Mouse (Mus musculus): ENCODE data around the gene Shisa2. TPM values are rescaled to one million over a fixed set of nuclear protein-coding genes. Genes with fewer than 3 reads are reported as not detected.
A peak's percentile ranks its signal among the peaks of the same experiment; 100 is the strongest.

The Shisa2 gene
- polyA plus RNA-seq, 1 experiment from 2014 or later: 5.4 TPM

GRCm38 (mm10) chr14:59626711-59627110 lies 1.6 kb downstream of the Shisa2 start:
- Histone ChIP-seq H3K4me3 (replicated peaks; ENCODE audit: low read depth, low read length) (peak overlapping the region; percentile 61), H3K27ac (replicated peaks; ENCODE audit: low read depth, low read length) (no peak overlapping the region), H3K4me2 (ENCODE audit: low read length) (peak overlapping the region; percentile 83), H3K36me3 (ENCODE audit: control insufficient read depth, insufficient read depth, low read length) (0 out of 2 replicates have a peak, but pooled peaks cover 4% of the 10 kb centered on the region), H3K4me1 (ENCODE audit: control insufficient read depth, insufficient read depth, low read length) (peaks cover 7% of the 10 kb centered on the region; the same call in 1 of the 2 replicates), H3K27me3 (ENCODE audit: control insufficient read depth, insufficient read depth, low read length) (peaks cover 8% of the 10 kb centered on the region; the same call in 1 of the 2 replicates), H3K9me3 (ENCODE audit: control insufficient read depth, low read length) (no peaks in the 10 kb centered on the region), H3K9ac (replicated peaks; ENCODE audit: low read length) (peak overlapping the region; percentile 58; the same call in 1 of the 2 replicates)
- 19% methylated on average over 8 of the region's 8 CpGs for WGBS
- ATAC-seq (ENCODE audit: low FRiP score, low TSS enrichment) (no peak), DNase-seq (peak; percentile 54)

- ATAC-seq (ENCODE audit: low FRiP score, low TSS enrichment): no peak
- Histone ChIP-seq H3K9me3 (ENCODE audit: control insufficient read depth, low read length) (no peaks in the 10 kb centered on the region), H3K4me3 (replicated peaks; ENCODE audit: low read depth, low read length) (peak overlapping the region; percentile 61), H3K4me2 (ENCODE audit: low read length) (peak overlapping the region; percentile 83), H3K27me3 (ENCODE audit: control insufficient read depth, insufficient read depth, low read length) (peaks cover 8% of the 10 kb centered on the region; the same call in 1 of the 2 replicates), H3K27ac (replicated peaks; ENCODE audit: low read depth, low read length) (no peak overlapping the region), H3K36me3 (ENCODE audit: control insufficient read depth, insufficient read depth, low read length) (0 out of 2 replicates have a peak, but pooled peaks cover 4% of the 10 kb centered on the region), H3K9ac (replicated peaks; ENCODE audit: low read length) (0 out of 2 replicates have a peak overlapping the region, but pooled peaks have one; percentile 1), H3K4me1 (ENCODE audit: control insufficient read depth, insufficient read depth, low read length) (peaks cover 7% of the 10 kb centered on the region; the same call in 1 of the 2 replicates)
- 26% methylated on average over 9 of the region's 9 CpGs for WGBS
- peak; percentile 22 for DNase-seq
Observed at GRCm38 (mm10) chr14:59627142-59627680, 2.1 kb downstream of the Shisa2 start.

- DNase-seq (peak; percentile 67), ATAC-seq (ENCODE audit: low FRiP score, low TSS enrichment) (no peak)
- Histone ChIP-seq H3K4me1 (ENCODE audit: control insufficient read depth, insufficient read depth, low read length) (peaks cover 7% of the 10 kb centered on the region; the same call in 1 of the 2 replicates), H3K4me3 (replicated peaks; ENCODE audit: low read depth, low read length) (peak overlapping the region; percentile 61), H3K27ac (replicated peaks; ENCODE audit: low read depth, low read length) (no peak overlapping the region), H3K9ac (replicated peaks; ENCODE audit: low read length) (0 out of 2 replicates have a peak overlapping the region, but pooled peaks have one; percentile 12), H3K36me3 (ENCODE audit: control insufficient read depth, insufficient read depth, low read length) (0 out of 2 replicates have a peak, but pooled peaks cover 4% of the 10 kb centered on the region), H3K4me2 (ENCODE audit: low read length) (peak overlapping the region; percentile 83), H3K27me3 (ENCODE audit: control insufficient read depth, insufficient read depth, low read length) (peaks cover 4% of the 10 kb centered on the region; the same call in 1 of the 2 replicates), H3K9me3 (ENCODE audit: control insufficient read depth, low read length) (no peaks in the 10 kb centered on the region)
- WGBS: 47% methylated on average over 7 of the region's 7 CpGs
Observed at GRCm38 (mm10) chr14:59627823-59628222, 2.7 kb downstream of the Shisa2 start.

- WGBS: 90% methylated on average over 15 of the region's 15 CpGs
- H3K9ac ChIP-seq (replicated peaks; ENCODE audit: low read length): no peak overlapping the region
- H3K27me3 ChIP-seq (ENCODE audit: control insufficient read depth, insufficient read depth, low read length): peaks cover 3% of the 10 kb centered on the region; the same call in 1 of the 2 replicates
- 0 out of 2 replicates have a peak, but pooled peaks cover 4% of the 10 kb centered on the region for H3K36me3 ChIP-seq (ENCODE audit: control insufficient read depth, insufficient read depth, low read length)
- no peak overlapping the region for H3K27ac ChIP-seq (replicated peaks; ENCODE audit: low read depth, low read length)
- H3K4me2 ChIP-seq (ENCODE audit: low read length): no peak overlapping the region
- H3K4me3 ChIP-seq (replicated peaks; ENCODE audit: low read depth, low read length): no peak overlapping the region
- DNase-seq (no peak), ATAC-seq (ENCODE audit: low FRiP score, low TSS enrichment) (no peak)
- peaks cover 7% of the 10 kb centered on the region; the same call in 1 of the 2 replicates for H3K4me1 ChIP-seq (ENCODE audit: control insufficient read depth, insufficient read depth, low read length)
- H3K9me3 ChIP-seq (ENCODE audit: control insufficient read depth, low read length): no peaks in the 10 kb centered on the region
Observed at GRCm38 (mm10) chr14:59629308-59629707, 4.2 kb downstream of the Shisa2 start.

- Histone ChIP-seq H3K27ac (replicated peaks; ENCODE audit: low read depth, low read length) (no peak overlapping the region), H3K4me3 (replicated peaks; ENCODE audit: low read depth, low read length) (no peak overlapping the region), H3K4me1 (ENCODE audit: control insufficient read depth, insufficient read depth, low read length) (peaks cover 7% of the 10 kb centered on the region; the same call in 1 of the 2 replicates), H3K9me3 (ENCODE audit: control insufficient read depth, low read length) (no peaks in the 10 kb centered on the region), H3K36me3 (ENCODE audit: control insufficient read depth, insufficient read depth, low read length) (0 out of 2 replicates have a peak, but pooled peaks cover 4% of the 10 kb centered on the region), H3K27me3 (ENCODE audit: control insufficient read depth, insufficient read depth, low read length) (no peaks in the 10 kb centered on the region; the same call in 1 of the 2 replicates), H3K9ac (replicated peaks; ENCODE audit: low read length) (no peak overlapping the region), H3K4me2 (ENCODE audit: low read length) (no peak overlapping the region)
- ATAC-seq (ENCODE audit: low FRiP score, low TSS enrichment) (no peak), DNase-seq (no peak)
- WGBS: 90% methylated on average over 9 of the region's 9 CpGs
Observed at GRCm38 (mm10) chr14:59630096-59630495, 5.0 kb downstream of the Shisa2 start.

- H3K27me3 ChIP-seq (ENCODE audit: control insufficient read depth, insufficient read depth, low read length): no peaks in the 10 kb centered on the region
- WGBS: 92% methylated on average over 6 of the region's 6 CpGs
- H3K9me3 ChIP-seq (ENCODE audit: control insufficient read depth, low read length): no peaks in the 10 kb centered on the region
- H3K4me3 ChIP-seq (replicated peaks; ENCODE audit: low read depth, low read length): no peak overlapping the region
- no peak for ATAC-seq (ENCODE audit: low FRiP score, low TSS enrichment)
- no peak overlapping the region for H3K4me2 ChIP-seq (ENCODE audit: low read length)
- no peak overlapping the region for H3K27ac ChIP-seq (replicated peaks; ENCODE audit: low read depth, low read length)
- no peaks in the 10 kb centered on the region for H3K4me1 ChIP-seq (ENCODE audit: control insufficient read depth, insufficient read depth, low read length)
- no peak for DNase-seq
- H3K36me3 ChIP-seq (ENCODE audit: control insufficient read depth, insufficient read depth, low read length): 0 out of 2 replicates have a peak, but pooled peaks cover 4% of the 10 kb centered on the region
- no peak overlapping the region for H3K9ac ChIP-seq (replicated peaks; ENCODE audit: low read length)
Observed at GRCm38 (mm10) chr14:59632067-59632466, 7.0 kb downstream of the Shisa2 start.

DNA sequence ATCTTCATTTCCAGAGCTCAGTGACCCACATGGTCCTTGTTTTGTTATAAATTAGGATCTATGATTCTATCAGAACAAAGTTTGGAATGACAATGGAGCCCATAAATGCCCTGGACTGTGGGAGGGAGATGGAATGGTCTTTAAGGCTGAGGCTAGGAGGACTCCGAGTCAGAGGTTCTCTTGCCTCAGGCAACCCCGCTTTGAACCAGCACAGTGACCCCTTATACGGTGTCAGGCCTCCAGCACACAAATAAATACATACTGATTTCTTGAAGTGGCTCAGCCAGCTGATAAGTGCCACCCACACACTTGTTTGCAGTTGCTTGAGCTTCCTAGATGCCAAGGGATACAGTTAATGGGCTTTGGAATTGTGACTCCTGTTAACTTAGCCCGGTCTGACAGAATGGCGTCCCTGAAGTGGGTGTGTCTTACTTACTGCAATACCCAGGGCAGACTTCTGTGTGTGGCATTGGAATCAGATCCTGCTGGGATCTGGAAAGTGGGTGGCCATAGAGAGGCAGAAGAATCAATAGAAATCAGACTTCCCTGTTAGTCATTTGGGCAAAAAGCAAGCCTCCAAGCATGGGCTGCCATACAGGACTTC lies 8.3 kb downstream of the Shisa2 start:
- Histone ChIP-seq H3K9me3 (ENCODE audit: control insufficient read depth, low read length) (no peaks in the 10 kb centered on the region), H3K4me1 (ENCODE audit: control insufficient read depth, insufficient read depth, low read length) (no peaks in the 10 kb centered on the region), H3K9ac (replicated peaks; ENCODE audit: low read length) (no peak overlapping the region), H3K36me3 (ENCODE audit: control insufficient read depth, insufficient read depth, low read length) (0 out of 2 replicates have a peak, but pooled peaks cover 4% of the 10 kb centered on the region), H3K27me3 (ENCODE audit: control insufficient read depth, insufficient read depth, low read length) (no peaks in the 10 kb centered on the region), H3K27ac (replicated peaks; ENCODE audit: low read depth, low read length) (no peak overlapping the region), H3K4me2 (ENCODE audit: low read length) (no peak overlapping the region), H3K4me3 (replicated peaks; ENCODE audit: low read depth, low read length) (no peak overlapping the region)
- WGBS: 88% methylated on average over 5 of the region's 5 CpGs
- ATAC-seq (ENCODE audit: low FRiP score, low TSS enrichment): no peak
- no peak for DNase-seq

DNA sequence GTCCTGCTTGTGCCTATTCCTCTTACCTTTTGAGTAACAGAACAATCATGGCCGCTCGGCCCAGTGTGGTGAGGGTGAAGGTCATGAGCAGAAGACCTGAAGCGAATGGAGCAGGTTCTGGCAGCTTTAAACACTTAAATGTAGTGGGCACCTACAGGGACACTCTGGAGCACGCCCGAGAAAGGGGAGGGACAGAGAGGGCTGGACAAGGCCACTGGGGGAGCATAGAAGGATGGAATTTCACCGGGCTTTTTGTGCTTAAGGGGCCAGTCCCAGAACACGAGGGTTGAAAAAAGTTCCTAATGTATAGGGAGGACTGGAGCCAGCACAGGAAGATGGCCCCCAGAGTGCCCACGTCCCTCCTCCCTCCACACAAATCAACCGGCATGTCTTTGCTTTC lies 8.9 kb downstream of the Shisa2 start:
- no peak overlapping the region for H3K27ac ChIP-seq (replicated peaks; ENCODE audit: low read depth, low read length)
- H3K27me3 ChIP-seq (ENCODE audit: control insufficient read depth, insufficient read depth, low read length): no peaks in the 10 kb centered on the region
- H3K4me2 ChIP-seq (ENCODE audit: low read length): no peak overlapping the region
- WGBS: 82% methylated on average over 9 of the region's 9 CpGs
- no peak overlapping the region for H3K9ac ChIP-seq (replicated peaks; ENCODE audit: low read length)
- no peak for DNase-seq
- no peak overlapping the region for H3K4me3 ChIP-seq (replicated peaks; ENCODE audit: low read depth, low read length)
- H3K9me3 ChIP-seq (ENCODE audit: control insufficient read depth, low read length): no peaks in the 10 kb centered on the region
- 0 out of 2 replicates have a peak, but pooled peaks cover 4% of the 10 kb centered on the region for H3K36me3 ChIP-seq (ENCODE audit: control insufficient read depth, insufficient read depth, low read length)
- ATAC-seq (ENCODE audit: low FRiP score, low TSS enrichment): no peak
- no peaks in the 10 kb centered on the region for H3K4me1 ChIP-seq (ENCODE audit: control insufficient read depth, insufficient read depth, low read length)
